Mouse (Mus musculus) ES-E14 (cell line): ENCODE measurements around the gene Wfdc3.

Experiments
- CHD2 ChIP-seq: IDR thresholded peaks from 2 replicates; pipeline ENCODE4 v1.6.1; 2014; ENCODE audit warnings: mild to moderate bottlenecking, low read depth, low read length, inconsistent platforms
- HCFC1 ChIP-seq: IDR thresholded peaks from 2 replicates; pipeline ENCODE4 v1.6.1; 2012; ENCODE audit warnings: low read length, inconsistent platforms, borderline replicate concordance; ENCODE audit not compliant: insufficient read depth
- MAFK ChIP-seq: IDR thresholded peaks from 2 replicates; pipeline ENCODE4 v1.6.1; 2014; ENCODE audit warnings: mild to moderate bottlenecking, low read depth, low read length, inconsistent platforms; ENCODE audit not compliant: insufficient read depth
- ZNF384 ChIP-seq: IDR thresholded peaks from 2 replicates; pipeline ENCODE4 v1.6.1; 2012; ENCODE audit warnings: low read depth, low read length, inconsistent platforms

DNA sequence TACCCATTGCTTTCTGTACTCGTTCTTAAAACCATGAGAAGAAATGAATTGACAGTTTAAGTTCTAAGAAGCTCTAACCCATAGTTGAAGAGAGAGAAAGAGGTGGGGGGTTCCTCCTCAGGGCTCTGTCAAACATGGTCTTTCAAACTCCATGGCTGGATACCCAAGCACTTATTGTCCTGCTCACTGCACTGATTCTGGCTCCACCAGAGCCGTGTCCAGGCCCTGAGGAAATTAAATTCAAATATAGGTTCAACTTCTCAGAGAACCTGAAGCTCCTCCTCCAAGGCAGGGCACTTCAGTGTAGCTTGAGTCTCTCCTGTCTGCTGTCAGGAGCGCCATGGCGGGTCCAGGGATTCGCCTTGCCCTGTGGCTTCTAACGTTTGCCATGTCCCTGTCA lies 30.7 kb downstream of the Wfdc3 start, which contains the start of gene Spint5:
- TF ChIP-seq HCFC1 (no peak), MAFK (no peak), ZNF384 (no peak), CHD2 (no peak)
